Mouse (Mus musculus): Measurements from ENCODE around the gene Arl4d.
"Not testable (repeated sequence)": the region's sequence is repeated elsewhere in the genome, so short reads cannot be mapped to it uniquely, and the experiment has no call there.

The Arl4d gene

DNA sequence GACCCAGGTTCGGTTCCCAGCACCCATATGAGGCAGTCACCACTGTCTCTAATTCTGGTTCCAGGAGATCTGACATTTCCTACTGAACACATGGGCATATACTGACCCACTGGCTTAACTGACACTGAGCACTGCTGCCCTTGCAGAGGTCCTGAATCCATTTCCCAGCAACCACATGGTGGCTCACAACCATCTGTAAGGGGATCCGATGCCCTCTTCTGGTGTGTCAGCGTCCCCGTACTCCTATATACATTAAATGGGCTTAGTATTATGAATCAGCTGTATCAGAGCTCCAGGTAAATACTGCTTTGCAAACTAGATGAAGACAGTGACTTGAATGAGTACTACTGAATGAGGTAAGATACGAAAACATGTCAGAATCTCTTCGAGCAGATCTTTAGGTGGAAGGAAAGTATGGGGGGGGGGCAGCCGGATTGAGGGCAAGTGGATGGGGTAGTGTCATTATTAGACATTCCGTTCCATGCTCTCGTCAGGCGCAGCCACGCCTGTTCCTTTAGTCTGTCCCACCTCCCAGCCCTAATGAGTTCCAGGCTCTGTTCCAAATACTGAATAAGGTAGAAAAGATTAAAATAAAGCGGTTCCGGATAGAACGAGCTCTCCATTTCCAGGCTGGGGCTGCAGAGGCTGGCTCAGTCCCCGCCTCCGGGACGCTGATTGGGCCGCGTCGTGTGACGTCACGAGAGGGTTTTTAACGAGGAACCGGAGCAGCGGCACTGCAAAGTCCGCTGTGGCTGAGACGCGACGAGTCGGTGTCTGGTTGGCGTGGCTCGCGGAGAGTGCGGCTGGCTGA, at the start of gene Arl4d:
Gene Arl4d (plus strand): TSS at position 717 of the 811 bp plus-strand sequence.
- peak; percentile 94 for DNase-seq (ENCODE audit: low read depth)

- no peak for DNase-seq (ENCODE audit: low read depth)
Measured at GRCm38 (mm10) chr11:101616104-101616503, 49.2 kb upstream of the Arl4d start.

DNA sequence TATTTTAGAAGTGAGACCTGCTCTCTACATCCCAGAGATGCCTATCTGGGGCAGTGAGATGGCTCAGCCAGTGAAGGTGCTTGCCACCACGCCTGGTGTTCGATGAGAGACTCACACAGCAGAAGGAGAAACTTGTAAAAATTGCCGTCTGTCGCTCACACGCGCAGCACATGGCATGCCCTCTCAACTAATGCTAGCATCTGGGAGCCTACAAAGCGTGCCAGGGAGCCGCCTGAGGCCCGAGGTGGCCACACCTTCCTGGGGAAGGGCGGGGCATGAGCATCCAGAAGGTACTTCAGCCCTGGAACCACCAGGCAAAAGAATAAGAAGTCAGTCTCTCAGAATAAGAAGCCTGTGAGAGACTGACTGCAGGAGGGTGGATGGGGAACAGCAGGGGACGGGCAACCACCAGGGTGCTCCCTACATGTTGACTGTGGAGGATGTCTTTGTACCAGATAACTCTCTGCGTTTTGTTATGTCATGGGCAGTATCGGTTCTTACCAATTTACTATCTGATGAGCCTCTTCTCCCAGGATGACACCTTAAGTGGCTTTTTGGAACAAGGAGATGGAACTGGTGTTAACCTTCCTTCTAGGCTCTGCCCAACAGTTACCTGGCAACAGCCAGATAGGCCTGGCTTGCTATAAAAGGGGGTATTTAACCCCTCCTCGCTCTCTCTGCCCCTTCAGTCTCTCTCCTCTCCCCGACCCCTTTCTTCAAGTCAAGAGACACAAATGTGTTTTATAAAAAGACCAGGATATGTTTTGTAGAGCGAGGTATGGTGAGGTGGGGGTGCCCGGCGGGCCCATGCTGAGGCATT, 48.2 kb upstream of the Arl4d start:
- DNase-seq (ENCODE audit: low read depth): no peak

- peak; percentile 67 for DNase-seq (ENCODE audit: low read depth)
Measured at GRCm38 (mm10) chr11:101617849-101618248, 47.5 kb upstream of the Arl4d start.

DNA sequence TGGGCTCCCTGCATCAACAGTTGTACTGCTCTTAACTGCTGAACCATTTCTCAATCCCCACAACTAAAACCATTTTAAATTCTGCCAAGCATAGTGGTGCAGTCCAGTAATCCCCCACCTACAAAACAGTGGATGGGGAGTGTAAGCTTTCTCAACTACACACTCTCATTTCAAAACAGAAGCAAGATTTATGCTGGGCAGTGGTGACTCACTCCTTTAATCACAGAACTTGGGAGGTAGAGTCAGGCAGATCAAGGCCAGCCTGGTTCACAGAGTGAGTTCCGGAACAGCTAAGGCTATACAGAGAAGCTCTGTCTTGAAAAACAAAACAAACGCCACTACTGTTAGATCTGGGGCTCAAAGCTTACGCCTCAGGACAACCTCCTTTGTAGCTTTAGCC, 46.7 kb upstream of the Arl4d start:
- no peak for DNase-seq (ENCODE audit: low read depth)

DNA sequence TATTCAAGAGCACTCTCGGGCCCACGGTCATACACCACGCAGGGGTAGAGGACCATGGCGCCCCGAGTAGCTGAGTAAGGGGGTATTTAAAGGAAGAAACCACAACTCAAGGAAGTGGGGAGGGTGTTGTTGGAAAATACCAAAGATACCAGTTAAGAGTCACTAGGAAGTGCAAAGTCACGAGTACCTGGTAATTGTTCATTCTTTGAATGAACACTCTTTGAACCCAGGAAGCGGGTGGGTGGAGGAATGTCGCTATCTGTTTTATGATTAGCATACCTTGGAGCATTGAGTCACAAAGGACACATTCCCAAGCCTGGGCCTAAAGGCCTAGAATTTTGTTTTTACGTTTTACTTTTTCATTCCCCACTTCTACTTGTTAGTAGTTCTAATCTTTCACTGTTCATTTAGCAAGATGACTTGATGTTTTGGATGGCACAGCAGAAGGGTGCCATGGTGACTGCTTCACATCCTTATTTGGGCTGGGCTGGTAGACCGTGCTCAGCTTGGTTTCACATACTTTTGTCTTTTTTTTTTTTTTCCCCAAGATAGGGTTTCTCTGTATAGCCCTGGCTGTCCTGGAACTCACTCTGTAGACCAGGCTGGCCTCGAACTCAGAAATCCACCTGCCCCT, 45.2 kb upstream of the Arl4d start:
- not testable (repeated sequence) for DNase-seq (ENCODE audit: low read depth)

DNA sequence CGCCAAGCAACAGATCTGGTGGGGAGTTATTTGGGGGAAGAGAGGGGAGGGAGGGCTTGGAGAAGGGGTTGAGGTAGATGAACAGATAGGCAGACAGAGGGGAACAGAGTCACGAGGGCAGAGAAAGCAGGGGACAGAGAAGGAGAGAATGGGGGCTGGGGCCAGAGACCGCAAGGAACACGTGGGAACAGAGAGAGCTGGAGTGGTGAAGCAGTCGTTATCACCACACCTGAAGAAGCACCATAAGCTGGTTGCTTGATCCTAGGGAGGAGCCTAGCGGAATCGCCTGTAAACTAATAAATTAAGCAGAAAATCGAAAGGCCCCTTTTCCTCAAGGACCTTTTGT, 38.7 kb upstream of the Arl4d start:
- DNase-seq (ENCODE audit: low read depth): no peak

DNA sequence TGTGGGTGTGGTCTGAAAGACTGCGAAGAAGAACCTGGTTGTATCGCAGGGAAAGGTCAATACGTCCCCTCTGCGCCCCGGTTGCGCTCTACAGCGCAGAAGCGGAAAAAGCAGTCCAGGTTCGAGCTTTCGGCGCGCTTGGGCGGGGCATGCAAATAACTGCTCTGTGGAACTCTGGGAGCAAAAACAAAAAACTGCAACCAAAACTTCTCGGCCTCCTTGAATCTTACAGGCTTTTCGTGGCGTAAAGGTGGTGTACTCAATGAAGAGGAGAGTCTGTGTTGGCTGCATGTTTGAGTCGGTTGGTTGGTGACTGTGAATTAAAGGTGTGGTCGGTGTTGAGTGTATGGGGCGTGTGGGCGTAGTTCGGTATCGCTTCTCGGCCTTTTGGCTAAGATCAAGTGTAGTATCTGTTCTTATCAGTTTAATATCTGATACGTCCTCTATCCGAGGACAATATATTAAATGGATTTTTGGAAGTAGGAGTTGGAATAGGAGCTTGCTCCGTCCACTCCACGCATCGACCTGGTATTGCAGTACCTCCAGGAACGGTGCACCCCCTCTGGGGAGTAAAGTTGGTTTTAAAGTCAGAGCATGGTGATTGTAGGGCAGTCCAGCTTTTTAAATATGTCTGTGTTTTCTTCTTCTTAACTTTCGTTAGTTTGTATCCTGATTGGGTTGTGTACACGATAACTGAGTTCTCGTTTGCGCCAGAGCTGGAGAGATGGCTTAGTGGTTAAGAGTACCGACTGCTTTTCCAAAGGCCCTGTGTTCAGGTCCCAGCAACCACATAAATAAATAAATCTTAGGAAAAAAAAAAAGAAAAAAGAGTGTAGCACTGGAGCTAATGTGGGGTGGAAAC, 38.1 kb upstream of the Arl4d start, which contains the start of gene Rdm1:
Gene Rdm1 (plus strand): TSS at position 201 of the 862 bp plus-strand sequence.
- DNase-seq (ENCODE audit: low read depth): peak; percentile 85

GRCm38 (mm10) chr11:101627857-101628559, 37.3 kb upstream of the Arl4d start:
- DNase-seq (ENCODE audit: low read depth): peak; percentile 91

DNA sequence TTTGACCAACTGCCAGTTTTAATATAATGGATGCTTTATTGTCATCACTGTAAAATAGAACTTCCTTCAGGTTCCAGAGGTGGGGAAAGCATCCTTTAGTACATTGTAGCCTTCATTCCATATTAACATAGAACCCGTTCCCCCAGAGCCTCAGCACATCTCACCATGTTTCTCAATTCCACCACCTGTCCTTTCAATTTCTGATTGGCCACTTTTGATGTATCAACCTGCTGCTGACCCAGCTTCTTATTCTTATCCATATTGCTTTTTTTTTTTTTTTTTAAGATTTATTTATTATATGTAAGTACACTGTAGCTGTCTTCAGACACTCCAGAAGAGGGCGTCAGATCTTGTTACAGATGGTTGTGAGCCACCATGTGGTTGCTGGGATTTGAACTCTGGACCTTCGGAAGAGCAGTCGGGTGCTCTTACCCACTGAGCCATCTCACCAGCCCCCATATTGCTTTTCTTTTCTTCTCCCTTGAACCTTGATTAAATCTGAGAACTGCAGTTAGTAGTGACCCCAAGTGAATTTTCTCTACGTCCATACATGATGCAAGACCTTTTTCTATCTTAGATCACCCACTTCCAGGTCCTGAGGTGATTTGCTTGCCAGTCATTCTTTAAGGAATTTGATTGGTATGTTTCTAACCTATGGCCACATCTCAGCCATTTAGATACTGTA, 36.5 kb upstream of the Arl4d start:
- DNase-seq (ENCODE audit: low read depth): not testable (repeated sequence)

GRCm38 (mm10) chr11:101635660-101636059, 29.7 kb upstream of the Arl4d start:
- no peak for DNase-seq (ENCODE audit: low read depth)

GRCm38 (mm10) chr11:101639761-101640160, 25.6 kb upstream of the Arl4d start:
- DNase-seq (ENCODE audit: low read depth): no peak

- DNase-seq (ENCODE audit: low read depth): not testable (repeated sequence)
Measured at GRCm38 (mm10) chr11:101640857-101641709, 24.3 kb upstream of the Arl4d start.

GRCm38 (mm10) chr11:101641710-101642642, 23.4 kb upstream of the Arl4d start:
- DNase-seq (ENCODE audit: low read depth): peak; percentile 53

DNA sequence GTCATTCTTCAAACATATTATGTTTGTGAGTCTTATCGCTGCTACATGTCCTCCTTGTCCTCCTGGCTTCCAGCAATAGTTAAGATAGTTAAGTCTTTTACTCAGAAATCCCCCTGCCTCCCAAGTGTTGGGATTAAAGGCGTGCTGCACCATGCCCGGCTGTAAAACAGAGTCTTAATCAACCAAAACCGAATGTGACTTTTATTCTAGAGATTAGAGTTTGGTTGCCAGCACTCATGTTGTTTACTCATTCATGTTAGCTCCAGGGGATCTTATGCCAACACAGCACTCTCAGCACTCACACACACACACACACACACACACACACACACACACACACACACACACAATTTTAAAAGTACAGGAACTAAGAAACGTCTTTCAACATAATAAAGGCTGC, 22.4 kb upstream of the Arl4d start:
- DNase-seq (ENCODE audit: low read depth): no peak

DNA sequence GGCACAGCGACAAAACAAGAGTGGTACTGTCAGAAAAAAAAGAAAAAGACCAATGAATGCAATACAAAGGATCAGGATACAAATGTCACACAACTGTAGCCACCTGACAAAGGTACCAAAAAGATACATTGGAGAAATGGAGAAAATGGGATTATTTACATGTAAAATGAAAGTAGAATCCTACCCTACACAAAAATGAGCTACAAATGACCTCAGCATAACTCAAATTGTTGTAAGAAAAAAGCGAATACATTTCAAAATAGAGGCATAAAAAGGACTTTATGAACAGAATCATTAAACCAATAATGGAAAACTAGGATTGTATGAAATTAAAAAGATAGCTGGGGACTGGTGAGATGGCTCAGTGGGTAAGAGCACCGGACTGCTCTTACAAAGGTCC, 20.8 kb upstream of the Arl4d start:
- no peak for DNase-seq (ENCODE audit: low read depth)

- not testable (repeated sequence) for DNase-seq (ENCODE audit: low read depth)
Measured at GRCm38 (mm10) chr11:101645043-101645410, 20.3 kb upstream of the Arl4d start.
